Mouse (Mus musculus) embryonic fibroblast, embryonic 13.5 days (primary cell): Measurements from ENCODE around the gene Krtap5-4.

Experiments used
- CTCF ChIP-seq: IDR thresholded peaks from 2 replicates; pipeline ENCODE4 v1.5.1; 2011; ENCODE audit warnings: mild to moderate bottlenecking, control low read depth, low read length, moderate library complexity, borderline replicate concordance; ENCODE audit not compliant: insufficient read depth
- POLR2A ChIP-seq: IDR thresholded peaks from 2 replicates; pipeline ENCODE4 v1.6.1; 2011; ENCODE audit warnings: low read depth, mild to moderate bottlenecking, control low read depth, low read length, moderate library complexity

DNA sequence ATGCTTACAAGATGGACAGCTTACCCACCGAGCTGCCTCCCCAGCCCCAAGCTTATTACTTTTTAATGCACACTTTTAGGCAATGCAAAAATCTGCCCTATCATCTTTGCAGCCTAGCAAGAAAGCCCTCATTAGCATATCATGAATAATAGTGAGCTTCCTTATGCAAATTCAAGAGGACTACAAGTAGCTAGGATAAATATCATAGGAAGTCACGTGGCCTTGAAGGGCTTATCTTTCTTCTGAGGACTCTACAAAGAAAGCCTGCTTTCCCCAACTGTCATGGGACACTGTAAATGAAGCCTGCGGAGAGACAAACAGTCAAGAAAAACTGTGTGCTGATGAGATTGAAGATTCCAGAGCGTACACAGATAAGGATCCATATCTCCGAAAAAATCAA is 48.2 kb downstream of the Krtap5-4 start:
- no peak for TF ChIP-seq CTCF
- no peak for TF ChIP-seq POLR2A
